In the genomic region with DNA sequence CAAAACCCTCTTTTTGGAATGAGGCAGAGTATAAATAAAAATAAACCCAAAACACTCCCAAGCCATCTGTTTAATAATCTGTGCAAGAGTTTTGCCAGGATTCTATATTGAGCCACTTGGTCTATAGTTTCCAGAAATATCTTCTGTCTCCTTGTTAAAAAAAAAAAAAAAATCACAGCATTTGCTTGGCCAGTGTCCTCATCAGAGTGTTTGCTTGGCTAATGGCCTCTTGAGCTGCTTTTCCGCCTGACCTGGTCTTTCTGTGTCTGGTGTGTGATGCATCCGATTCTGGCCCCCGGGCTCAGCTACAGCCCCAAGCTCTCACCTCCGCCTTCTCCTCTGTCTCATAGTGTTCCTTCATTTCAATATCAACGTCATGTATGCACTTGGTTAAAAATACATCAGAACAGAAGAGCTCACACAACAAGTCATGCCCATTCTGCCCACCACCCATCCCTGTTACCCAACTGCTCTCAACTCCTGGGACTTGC, we compare ENCODE assay signal across 15 mouse cellular contexts. TPM values are rescaled to one million over a fixed set of nuclear protein-coding genes. Genes with fewer than 3 reads are reported as not detected.
DNase-seq lines count a peak whose midpoint lies in the region; ATAC-seq and TF ChIP-seq lines count a peak whose summit lies in the region.
"Had no signal": no experiment of that assay in that cellular context is flagged by ENCODE, and none has a peak within 500 bp of the region (broad histone marks: within the 10 kb centered on the region; RNA-seq: fewer than 3 reads in every experiment).

No protein-coding gene starts in this region.

- DNase-seq in retina, postnatal 1 day: peak; percentile 49
- DNase-seq in retina, embryonic 14.5 days (ENCODE audit: low spot score): no peak
- DNase-seq in cerebellum, adult 9-11 months: peak; percentile 86
- DNase-seq in left cerebral cortex, adult 18-20 months (ENCODE audit: low spot score in 2 of 2): peak; percentile 17 to 51
- no peak for DNase-seq in gastrocnemius, adult 2 months
- DNase-seq in adrenal gland, postnatal 14 days: no peak
- DNase-seq: adrenal gland, postnatal 36 days; embryo, embryonic 11 days; kidney, postnatal 25 days; thymus, postnatal 36 days had no signal

- intact Hi-C loops in gastrocnemius, adult 2 months (cut with DNase I): no loop called here

- no peak overlapping the region for H3K27ac ChIP-seq in gastrocnemius, adult 2 months
- H3K27ac ChIP-seq: limb, embryonic 15.5 days; midbrain, embryonic 10.5 days had no signal

- no peak for ATAC-seq in megakaryocyte-erythroid progenitor cell, adult 5-6 weeks (replicated peaks; ENCODE audit: low FRiP score, low TSS enrichment, poor library complexity, severe bottlenecking)
- ATAC-seq: inflammation-experienced regulatory T-cells, adult 6 months; lung, postnatal 0 days had no signal

- no peak for TF ChIP-seq CTCF in gastrocnemius, adult 2 months (IDR thresholded peaks at IDR 0.05)

- no peak overlapping the region for H3K4me3 ChIP-seq in gastrocnemius, adult 2 months
- H3K4me3 ChIP-seq: limb, embryonic 15.5 days; midbrain, embryonic 10.5 days had no signal

RNA-seq across cellular contexts. Expression of gene Mfsd4a, which starts 20.4 kb away (rescaled TPM):
- 10 to 100 TPM; 72.9 to 78.3 TPM for total RNA-seq in left cerebral cortex, adult 18-20 months (2021)
- total RNA-seq in megakaryocyte-erythroid progenitor cell, adult 5-6 weeks (2014; fragmentation: Nextera tagmentation): 0.40 TPM in 1 of 2 replicates, not detected in the other
- total RNA-seq in megakaryocyte-erythroid progenitor cell, adult 5-6 weeks (2017): 0.75 and 3.8 TPM in 2 replicates
- 1 to 10 TPM; 4.4 to 9.8 TPM for total RNA-seq in gastrocnemius, adult 2 months (2021)
- 7.3 and 7.9 TPM in 2 replicates for total RNA-seq in adrenal gland, postnatal 14 days (2021)

RNA-seq across cellular contexts. Expression of gene Cdk18, which starts 51.3 kb away (rescaled TPM):
- 10 to 100 TPM; 30.5 to 36.1 TPM for total RNA-seq in left cerebral cortex, adult 18-20 months (2021)
- 0.42 TPM in 1 of 2 replicates, not detected in the other for total RNA-seq in megakaryocyte-erythroid progenitor cell, adult 5-6 weeks (2014; fragmentation: Nextera tagmentation)
- 0.46 TPM in 1 of 2 replicates, not detected in the other for total RNA-seq in megakaryocyte-erythroid progenitor cell, adult 5-6 weeks (2017)
- total RNA-seq in gastrocnemius, adult 2 months (2021): 1 to 10 TPM; 3.0 to 4.1 TPM
- total RNA-seq in adrenal gland, postnatal 14 days (2021): 16.7 and 17.9 TPM in 2 replicates

Comparison
In these comparisons a context has a peak if more than half of its experiments do, and no peak if none do; other contexts are left out.
1. DNase-seq: peak in retina, postnatal 1 day (single experiment), cerebellum, adult 9-11 months (single experiment) and left cerebral cortex, adult 18-20 months (2 of 2); none in retina, embryonic 14.5 days (single experiment), gastrocnemius, adult 2 months (single experiment) and adrenal gland, postnatal 14 days (single experiment).